Mouse (Mus musculus) granulocyte monocyte progenitor cell, adult 5-6 weeks (primary cell): ENCODE measurements around the gene Paxbp1. TPM values are rescaled to one million over a fixed set of nuclear protein-coding genes. Genes with fewer than 3 reads are reported as not detected.
"Not testable (repeated sequence)": the region's sequence is repeated elsewhere in the genome, so short reads cannot be mapped to it uniquely, and the experiment has no call there.

Source experiments
- ATAC-seq: replicated peaks from 2 replicates; pipeline ENCODE4 v1.8.0; 2016; ENCODE audit warnings: mild to moderate bottlenecking, moderate TSS enrichment, inconsistent platforms; ENCODE audit not compliant: poor library complexity, severe bottlenecking
- total RNA-seq, 2 experiments: library from RNA; stranded (forward) in 1 of 2; stranded (reverse) in 1 of 2; fragments of 200-712, 200-1000 nt in 1 of 2; fragments of >200 nt in 1 of 2; fragmentation: Nextera tagmentation in 1 of 2; gene quantifications; 2 replicates each; pipeline ENCODE4 v1.2.3; 2014 to 2017

The Paxbp1 gene
- total RNA-seq (2014; fragmentation: Nextera tagmentation) (77.7 and 114 TPM in 2 replicates), total RNA-seq (2017) (77.8 and 112 TPM in 2 replicates)

DNA sequence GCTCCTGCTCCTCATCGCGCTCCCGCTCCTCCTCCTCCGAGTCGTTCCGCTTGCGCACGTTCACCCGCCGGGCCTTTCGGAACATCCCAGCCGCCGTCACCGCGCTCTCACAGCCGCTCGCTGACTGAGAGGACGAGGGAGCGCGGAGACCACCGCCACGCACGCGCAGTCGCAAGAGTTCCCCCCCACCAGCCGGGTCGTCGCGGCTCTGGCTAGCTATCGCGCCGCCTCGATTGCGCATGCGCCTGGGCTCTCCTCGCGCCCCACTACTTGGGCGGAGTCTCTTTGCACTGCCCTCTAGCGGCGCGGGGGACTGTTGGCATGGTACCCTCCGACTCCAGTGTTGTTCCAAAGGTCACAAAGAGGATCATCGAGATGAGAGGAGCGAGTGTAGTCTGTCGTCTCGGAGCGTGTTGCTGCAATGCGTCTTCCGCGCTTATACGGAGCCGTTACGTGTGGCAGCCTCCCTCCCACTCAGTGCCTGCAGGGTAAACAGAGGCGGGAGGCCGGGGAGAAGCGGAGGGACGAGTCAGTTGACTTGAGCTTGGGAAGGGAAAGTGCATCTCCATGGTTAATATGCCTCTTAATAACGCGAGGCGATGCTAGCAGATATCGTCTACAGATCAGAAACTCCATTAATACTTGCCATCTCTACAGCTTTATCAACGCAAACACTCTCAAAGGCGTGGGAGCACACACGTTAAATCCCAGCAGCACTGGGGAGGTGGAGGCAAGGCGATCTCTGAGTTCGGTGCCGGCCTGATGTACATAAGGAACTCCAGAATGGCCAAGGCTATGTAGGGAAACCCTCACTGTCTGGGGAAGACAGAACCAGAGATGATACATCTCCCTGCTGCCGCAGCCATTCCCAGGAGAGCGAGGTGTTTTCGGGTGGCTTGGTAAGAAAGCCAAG lies at the start of gene Paxbp1:
Gene Paxbp1, minus strand, starts transcription at position 274 of the 913 bp plus-strand sequence.
- peak; percentile 87 for ATAC-seq

DNA sequence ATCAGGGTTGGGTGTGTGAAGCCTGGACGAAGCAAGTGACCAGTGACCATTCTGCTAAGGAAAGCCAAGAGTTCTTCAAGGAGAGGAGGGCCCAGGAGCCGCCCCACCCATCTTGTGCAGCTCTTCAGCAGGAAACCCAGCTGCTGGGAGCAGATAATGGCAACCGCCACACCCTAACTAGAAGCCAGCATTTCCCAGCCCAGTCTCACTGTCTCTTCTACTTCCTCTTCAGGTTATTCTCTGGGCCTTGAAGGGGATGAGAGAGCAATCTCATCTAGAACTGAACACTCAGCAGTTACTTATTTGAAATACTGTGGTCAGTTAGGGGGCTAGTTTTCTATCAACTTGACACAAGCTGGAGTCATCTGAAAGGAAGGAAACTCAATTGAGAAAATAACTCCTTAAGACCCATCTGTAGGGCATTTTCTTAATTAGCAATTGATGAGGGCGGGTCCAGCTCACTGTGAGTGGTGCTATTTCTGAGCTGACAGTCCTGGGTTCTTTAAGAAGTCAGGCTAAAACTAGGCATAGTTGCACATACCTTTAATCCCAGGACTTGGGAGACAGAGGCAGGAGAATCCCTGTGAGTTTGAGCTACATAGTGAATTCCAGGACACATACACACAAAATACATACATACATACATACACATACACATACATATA lies 42.4 kb upstream of the Paxbp1 start:
- peak; percentile 71 for ATAC-seq

DNA sequence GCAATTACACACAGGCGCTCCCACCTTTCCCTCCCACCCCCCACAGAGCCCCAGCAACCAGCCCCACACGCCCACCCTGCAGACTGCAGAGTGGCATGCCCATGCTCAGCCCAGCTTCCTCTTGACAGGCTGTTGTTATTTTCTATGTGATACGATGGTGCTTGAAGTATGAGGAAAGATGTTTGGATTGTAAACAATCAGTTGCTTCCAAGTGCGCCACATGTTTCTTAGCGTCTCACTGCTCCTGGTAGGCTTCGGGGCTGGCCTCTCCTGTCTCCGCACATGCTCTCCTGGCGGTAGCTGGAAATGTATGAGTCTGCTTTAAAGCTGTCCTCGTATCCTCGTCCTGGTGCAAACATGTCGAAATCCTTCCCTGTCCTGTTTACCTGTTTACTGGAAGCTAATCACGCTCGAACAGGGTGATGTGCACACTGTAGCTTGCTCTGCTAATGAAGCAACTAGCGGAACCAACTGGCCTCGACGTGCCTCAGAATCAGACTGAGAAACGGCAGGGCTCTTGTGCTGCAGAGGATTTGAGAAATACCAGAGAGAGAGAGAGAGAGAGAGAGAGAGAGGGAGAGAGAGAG lies 41.0 kb upstream of the Paxbp1 start:
- no peak for ATAC-seq

DNA sequence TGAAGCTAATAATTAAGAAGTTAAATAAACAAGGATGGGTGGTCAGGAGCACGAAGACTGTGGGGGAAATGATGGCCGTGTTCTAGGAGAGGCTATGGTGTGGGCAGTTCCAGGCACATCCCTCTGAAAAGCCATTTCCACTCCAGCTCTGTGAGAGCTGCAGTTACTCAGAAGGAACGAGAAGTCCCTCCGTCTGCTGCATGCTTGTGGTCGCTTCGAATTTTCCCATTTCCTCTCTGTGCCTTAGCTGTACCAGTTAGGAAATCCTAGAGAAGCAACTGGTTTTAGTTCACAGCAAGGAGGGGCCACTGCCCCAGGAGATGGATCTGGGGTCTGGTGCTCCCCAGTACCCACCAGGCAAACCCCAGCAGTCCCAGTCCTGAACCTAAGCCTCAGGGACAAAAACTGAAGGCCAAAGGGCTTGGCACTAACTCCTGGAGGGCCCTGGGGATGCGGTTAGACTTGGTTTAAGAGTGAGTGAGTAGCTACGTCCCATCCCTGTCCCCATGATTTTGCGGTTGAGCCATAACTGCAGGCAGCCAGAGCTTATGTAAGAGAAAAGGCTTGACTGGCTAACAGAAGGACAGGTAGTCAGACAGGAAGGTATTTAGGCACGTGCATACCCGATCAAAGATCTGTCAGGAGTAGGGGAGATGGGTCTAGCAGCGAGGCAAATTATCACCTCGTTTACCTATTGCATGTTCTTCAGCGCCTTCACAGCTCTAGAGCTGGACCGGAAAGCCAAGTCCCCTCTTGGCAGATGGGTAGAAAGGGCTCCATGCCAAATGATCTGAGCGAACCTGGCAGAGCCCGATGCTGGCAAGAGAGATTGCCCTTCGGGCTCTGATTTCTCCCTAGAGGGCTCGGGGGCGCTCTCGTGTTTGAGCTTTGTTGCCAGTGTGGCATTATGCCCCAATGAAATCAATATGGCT lies 40.2 kb upstream of the Paxbp1 start:
- peak; percentile 73 for ATAC-seq

DNA sequence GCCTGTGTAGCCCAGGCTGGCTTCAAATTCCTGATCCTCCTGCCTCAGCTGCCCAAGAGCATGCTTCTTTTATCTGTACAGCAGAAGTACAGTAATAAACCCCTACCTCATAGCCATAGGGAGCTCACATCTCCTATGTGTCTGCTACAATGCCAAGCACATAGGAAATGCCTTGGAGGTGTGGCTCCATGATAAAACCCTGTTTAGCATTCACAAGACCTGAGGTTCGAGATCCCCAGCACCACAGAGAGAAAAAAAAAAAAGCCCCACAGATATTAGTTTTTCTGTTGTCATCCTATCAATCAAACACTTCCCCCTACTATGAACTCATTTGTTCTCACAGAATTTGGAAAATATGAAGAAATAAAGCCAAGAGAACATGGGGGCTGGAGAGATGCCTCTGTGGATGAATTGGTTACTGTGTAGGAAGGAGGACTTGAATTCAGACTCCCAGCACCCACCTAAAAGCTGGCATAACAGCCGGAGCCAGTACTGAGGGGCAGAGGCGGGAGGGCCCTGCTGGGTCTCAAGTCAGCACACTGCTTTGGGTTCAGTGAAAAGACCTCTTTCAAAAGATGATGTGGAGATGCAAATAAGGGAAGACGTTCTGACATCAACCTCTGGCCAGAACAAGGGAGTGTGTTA lies 38.8 kb upstream of the Paxbp1 start:
- no peak for ATAC-seq

DNA sequence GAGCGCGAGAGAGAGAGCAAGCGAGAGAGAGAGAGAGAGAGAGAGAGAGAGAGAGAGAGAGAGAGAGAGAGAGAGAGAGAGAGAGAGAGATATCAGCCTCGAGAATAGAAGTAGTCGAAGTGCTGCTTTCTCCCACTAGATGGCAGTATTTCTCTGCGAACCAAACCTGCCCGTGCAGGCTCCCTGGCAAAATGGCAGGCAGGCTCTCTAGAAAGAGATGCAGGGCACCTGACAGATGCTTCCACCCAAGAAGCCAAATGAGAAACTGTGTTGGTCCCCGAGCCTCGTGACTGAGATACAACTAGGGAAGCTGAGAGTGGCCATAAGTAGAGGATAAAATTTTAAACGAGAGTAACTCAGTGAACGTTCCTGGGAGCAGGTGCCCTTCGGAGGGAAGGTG lies 37.2 kb upstream of the Paxbp1 start:
- peak; percentile 75 for ATAC-seq

DNA sequence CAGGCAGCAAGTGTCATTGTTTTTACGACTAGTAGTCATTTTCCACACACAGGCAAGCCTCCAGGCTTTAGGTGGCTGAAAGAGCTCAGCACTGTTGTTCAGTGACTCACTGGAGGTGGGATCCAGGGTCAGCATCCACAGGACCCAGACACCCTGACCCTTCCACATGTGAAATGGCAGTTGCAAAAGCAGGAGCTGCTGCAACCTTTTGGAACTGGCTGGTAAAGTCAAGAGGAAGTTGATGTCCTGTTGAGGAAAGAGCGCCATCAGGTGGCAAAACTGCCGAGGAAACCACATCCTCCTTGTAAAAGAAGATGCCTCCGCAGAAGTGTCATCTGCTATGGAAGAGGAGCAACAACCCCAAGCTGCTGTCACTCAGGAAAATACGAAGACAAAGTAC lies 31.8 kb upstream of the Paxbp1 start:
- peak; percentile 81 for ATAC-seq

DNA sequence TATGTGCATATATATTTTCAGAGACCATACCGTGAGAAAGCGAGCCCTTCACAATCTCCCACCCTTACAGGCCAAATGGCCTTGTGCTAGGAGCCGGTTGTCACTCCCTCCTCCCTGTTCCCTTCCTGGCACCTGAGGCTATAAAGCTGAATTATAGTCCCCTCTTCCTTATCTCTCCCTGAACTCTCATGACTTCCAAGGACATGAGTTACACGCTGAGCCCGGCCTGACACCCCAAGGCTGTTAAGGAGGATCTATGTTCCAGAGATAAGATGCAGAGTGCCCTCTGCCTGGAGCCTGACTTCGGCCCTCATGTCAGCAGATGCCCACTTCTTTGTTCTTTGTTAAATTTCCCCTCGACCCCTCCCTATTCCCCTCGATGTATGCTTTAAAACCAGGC lies 31.1 kb upstream of the Paxbp1 start:
- ATAC-seq, result not testable (repeated sequence)

DNA sequence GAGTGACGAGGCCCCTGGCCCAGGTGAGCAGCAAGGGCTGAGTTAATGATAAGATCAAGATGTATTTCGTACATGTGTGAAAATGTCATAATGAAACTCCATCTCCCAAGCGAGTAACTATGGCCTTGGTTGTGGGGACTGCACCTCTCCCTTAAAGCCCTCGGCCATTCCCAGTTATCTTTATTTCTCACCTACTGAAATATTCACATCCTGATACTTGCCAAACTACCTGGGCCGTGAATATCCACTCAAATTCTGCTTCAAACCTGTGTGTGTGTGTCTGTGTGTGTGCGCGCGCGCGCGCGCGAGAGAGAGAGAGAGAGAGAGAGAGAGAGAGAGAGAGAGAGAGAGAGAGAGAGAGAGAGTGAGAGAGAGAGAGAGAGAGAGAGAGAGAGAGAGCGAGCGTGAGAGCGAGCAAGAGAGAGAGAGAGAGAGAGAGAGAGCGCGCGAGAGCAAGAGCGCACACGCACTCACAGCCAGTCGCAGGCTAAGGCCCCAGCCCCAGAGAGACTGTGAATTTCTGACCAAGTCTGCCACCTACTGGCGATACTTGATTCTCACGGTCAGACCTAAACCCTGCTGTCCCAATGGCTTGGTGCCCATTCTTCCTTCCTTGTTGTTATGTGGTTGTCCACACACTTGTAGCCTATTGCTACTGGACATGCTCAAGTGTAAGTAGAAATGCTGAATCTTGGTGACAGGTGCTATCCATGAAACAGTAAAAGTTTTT lies 29.0 kb upstream of the Paxbp1 start:
- ATAC-seq, result peak; percentile 91

DNA sequence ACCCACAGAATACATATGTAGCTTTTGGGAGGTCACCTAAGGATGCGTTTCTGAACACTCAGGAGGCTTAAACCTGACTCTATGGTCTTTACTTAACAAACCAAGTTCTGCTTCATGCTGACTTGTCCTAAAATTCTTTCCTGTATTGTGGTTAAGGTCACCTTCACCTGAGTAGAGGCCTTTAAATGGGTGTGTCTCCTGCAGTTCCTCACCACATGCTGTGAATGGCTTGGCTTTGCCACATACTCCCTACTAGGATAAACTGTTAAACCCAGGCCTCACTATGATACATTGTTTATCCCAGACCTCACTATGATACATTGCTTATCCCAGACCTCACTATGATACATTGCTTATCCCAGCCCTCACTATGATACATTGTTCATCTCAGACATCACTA lies 27.9 kb upstream of the Paxbp1 start:
- no peak for ATAC-seq

DNA sequence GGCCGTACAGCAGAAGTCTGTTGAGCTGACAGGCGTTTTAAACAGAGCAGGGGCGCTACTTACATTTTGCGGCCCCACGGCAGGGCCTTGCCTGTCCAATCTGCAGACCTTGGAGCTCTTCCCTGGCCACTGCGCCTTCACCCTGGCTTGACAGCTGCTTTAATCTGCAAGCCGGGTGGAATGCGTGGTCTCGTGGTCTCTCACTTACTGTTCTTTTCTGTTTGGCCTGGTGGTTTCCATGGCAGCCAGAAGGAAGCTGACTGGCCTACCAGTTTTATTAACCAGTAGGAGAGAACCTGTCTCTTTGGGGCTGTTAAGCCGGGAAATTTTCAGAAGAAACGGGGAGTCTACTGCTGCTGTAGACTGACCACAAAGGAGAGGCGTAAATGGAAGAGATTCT lies 24.6 kb upstream of the Paxbp1 start:
- no peak for ATAC-seq

DNA sequence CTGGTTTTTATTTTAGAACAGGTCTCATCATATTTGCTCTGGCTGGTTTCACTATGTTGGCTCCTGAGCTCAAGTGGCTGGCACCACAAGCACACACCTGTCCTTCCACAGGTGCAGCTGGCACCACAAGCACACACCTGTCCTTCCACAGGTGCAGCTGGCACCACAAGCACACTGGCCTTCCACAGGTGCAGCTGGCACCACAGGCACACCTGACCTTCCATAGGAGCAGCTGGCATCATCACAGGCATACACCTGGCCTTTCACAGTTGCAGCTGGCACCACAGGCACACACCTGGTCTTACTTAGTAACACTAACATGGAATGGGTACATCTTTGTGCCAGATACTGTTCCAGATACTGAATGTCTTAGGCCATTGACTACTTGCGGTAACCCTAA lies 22.8 kb upstream of the Paxbp1 start:
- no peak for ATAC-seq

DNA sequence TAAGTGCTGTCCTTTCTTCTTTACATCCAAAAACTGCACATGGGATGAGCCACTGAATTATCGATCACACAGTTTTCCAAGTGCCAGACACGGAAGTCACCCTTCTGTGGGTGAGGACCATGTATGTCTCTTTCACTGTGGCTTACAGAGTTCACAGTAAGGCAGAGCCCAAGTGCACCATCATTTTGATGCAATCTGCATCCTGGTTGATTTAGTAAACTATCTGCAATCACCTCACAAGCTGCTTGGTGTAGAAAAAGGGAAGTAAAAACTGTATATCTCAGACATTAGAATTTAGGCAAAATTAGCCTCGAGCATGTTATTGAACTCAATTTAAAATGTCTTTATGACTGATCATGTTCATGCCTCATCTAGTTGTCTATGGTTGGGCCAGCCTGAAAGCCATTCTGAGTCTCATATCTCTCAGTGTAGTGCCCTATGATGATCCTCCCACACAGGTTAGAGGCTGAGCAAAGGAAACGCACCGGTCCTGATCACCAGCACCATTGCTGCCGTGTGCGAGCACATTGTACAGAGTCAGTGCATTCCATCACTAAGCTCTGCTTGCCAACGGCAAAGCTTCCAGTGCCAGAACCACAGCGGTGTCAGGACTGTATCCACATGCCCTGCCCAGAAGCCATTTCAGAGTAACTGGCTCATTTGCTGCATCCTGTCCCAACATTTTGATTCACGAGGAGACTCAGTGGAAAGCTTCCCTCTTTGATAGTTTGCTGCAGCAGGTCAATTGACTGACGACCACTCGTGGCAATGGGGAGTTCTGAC lies 20.4 kb upstream of the Paxbp1 start:
- peak; percentile 62 for ATAC-seq

DNA sequence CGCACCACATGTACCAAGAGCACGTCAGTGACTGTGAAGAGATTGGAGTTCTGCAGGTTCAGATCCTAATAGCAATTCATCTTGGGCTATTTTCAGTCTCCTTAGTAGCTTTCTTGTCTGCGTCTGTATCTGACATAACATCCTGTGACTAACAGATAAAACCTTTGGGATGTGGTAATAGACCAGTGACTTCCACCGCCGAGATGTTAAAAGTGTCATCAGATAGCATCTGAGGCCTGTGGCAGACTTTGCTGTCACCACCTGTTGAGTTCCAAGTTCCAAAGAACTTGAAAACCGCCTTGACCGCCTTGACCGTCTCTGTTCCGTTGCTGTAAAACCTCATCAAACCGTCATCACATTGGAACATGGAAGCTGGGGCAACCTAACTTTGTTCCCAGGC lies 19.4 kb upstream of the Paxbp1 start:
- peak; percentile 45 for ATAC-seq

DNA sequence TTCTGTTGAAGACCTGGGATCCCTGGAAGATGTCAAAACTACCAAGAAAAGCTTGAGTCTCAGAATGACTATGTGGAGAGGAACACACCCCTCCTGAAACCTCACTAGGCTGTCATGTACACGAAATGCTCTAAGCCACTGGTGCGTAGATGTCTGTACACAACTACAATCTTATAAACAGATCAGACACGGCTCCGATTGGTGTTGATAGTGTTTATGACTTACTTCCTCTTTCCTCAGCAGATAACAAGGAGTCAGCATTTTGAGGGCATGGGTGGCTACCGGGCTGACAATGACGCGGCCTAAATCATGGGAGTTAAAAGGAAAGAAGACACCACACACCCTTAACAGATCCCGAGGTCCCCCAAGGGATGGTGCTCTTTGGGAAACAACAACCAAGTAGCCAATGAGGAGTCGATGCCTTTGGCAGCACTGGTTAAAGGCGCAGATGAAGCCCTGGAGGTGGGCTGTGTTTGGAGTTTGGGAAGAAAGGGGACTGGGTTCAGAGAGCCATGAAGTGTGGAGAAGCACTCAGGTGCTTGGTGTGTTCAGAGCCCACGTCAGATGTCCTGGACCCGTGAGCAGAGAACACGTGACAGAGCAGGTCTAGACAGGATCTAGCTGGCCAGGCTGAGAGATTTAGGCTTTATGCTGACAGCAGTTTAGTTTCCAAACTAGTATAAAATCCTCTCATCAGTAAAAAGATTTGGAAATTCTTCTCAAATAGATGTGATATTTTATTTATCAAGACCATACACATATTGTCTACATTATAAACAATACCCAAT lies 17.4 kb upstream of the Paxbp1 start:
- peak; percentile 67 for ATAC-seq

DNA sequence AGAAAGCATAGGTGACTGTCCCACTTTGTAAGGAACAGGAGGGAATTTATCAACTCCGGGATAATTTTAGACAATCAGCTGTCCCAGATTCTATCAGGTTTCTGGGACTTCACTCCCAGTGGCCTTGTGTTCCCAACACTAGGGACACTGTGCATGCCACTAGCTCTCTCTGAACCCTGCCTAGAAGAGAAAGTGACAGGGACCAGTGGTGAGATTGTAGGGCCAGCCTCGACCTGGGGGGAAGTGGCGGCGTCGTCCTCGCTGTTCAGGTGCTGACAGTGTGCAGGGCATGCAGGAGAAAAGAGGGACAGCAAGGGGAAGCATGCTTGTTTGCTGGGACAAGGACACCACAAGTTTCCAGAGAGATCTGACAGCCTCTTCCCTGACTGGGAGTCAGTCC lies 13.4 kb upstream of the Paxbp1 start:
- ATAC-seq, result no peak

DNA sequence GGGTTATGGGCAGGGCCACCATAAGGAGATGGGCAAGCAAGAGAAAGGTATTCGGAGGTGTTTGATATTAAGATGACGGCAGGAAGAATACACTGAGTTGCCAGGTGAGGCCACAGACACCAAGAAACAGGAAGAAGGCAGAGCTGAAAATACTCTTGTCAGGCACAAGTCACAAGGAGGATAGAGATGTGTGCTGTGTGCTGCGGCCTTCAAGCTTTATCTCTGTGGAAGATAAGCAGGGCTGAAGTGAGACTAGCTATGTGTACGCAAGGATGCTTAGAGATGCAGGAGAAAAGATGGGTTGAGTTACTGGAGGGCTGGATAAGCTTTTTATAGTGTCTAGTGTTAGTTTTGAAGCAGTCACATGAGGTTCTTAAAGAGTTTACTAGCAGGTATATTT lies 12.9 kb upstream of the Paxbp1 start:
- no peak for ATAC-seq
